Mouse (Mus musculus) cerebellum, postnatal 14 days (tissue): Measurements from ENCODE around the gene Galns.
"Not testable (repeated sequence)": the region's sequence is repeated elsewhere in the genome, so short reads cannot be mapped to it uniquely, and the experiment has no call there.

Experiments
- DNase-seq, 2 experiments: peaks; one replicate each; pipeline ENCODE4 v3.0.0; 2021; ENCODE audit warnings: mixed read lengths in 2 of 2

Gene Galns

DNA sequence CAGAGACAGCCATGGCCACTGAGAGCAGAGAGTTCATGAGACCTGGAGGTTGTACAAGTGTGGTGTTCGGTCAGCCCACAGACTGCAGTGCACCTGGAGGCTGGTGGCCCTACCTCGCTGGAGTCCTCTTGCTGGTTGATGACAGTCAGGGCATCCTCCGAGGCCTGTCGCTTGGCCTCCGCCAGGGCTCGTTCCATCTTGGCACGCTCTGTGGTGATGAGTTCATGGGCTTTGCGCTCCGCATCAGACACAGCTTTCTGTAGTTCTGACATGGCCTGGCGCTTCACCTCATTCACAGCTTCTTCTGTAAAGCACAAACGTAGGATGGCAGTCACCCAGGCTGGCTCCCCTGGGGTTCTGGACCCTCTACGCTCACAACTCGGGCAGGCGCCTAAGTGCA lies 21.9 kb upstream of the Galns start:
- DNase-seq, result peak; percentile 47 to 58

DNA sequence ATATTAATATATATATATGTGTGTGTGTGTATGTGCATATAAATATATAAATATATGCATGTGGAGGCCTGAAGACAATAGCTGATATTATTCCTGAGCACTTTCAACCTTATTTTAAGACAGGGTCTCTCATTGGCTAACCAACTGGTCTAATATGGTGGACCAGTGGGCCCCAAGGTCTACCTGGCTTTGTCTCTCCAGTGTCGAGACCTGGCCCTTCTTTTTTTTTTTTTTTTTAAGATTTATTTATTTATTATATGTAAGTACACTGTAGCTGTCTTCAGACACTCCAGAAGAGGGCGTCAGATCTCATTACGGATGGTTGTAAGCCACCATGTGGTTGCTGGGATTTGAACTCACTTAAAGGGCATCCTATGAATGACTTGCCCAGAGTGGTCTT lies 20.9 kb upstream of the Galns start:
- DNase-seq, result not testable (repeated sequence)

GRCm38 (mm10) chr8:122630696-122631095 lies 19.4 kb upstream of the Galns start:
- peak in 1 of 2 experiments; percentile 59 for DNase-seq

- DNase-seq, result no peak
These were observed 18.1 kb upstream of the Galns start for GRCm38 (mm10) chr8:122629388-122629787.

DNA sequence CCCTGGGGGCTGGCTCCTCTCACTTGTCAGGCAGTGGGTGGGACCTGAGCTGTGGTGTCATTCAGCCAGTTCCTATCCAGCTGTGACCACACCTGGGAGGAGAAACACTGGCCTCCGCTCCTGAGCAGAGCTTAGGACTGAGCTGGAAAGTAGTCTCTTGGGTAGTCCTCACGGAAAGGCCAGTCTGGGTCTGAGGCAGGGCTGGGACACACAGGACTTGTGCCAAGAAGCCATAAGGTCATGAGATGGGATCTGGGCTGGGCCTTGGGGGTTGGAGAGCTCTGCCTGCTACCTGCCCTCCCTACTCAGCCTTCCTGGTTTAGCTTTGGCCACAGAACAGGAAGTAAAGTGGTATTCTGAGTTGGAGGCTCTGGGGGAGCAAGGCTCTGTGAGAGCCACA lies 15.6 kb upstream of the Galns start:
- no peak for DNase-seq

- no peak for DNase-seq
These were observed 14.5 kb upstream of the Galns start for GRCm38 (mm10) chr8:122625811-122626210.

DNA sequence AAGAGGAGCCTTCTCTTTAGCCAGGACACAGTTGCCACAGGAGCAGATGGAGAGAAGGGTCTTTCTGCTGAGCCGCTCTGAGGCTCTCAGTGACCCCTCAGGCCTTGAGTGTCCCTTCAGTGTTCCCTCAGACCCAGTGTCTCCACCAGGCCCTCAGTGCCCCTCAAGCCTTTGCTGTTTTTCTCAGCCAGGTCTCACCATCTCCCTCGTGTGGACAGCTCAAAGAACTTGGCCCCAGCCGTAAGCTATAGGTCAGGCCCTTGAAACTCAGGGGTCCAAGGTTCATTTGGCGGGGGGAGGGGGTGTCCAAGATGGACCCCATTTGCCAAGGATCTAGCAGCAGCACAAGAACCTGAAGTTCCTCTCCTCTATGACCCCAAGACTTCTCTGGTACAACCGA lies 13.4 kb upstream of the Galns start:
- DNase-seq, result no peak

GRCm38 (mm10) chr8:122623844-122624642 lies 12.8 kb upstream of the Galns start:
- no peak for DNase-seq

DNA sequence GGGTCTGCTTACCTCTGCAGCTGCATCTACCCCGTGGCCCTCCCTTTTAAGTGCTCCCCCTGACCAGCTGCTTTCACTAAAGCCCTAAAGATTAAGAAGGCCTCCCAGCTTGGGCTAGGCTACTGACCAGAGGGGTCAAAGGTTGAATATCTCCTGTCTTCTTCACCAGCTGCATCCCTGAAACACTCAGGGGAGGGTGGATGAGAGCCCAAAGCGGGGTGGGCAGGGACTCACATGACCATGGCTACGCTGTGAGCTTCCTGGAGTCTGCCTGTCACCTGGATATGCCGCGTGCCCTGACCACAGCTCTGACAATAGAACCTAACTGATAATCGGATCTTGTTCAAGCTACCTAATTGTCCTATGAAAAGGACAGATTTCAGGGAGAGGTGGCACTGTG lies 11.5 kb upstream of the Galns start, which contains the start of gene Pabpn1l:
Gene Pabpn1l, minus strand, starts transcription at position 13 of the 400 bp plus-strand sequence.
- DNase-seq, result no peak

DNA sequence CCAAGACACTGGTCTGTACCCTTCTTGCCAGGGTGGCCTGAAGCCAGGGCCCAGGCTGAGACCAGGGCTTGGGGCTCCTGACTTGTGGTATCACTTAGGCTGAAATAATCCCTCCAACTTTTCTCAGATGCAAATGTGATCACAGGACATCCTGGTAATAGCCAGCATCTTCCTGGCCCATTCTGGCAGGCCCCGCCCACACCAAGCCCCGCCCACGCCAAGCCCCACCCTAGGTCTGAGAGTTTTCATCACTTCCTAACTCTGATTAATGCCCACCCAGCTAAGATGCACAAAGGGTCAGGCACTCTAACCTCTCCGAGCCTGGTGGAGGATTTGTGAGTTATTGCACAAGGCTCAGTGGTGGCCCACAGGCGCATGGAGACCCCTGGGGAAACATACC lies 9.2 kb upstream of the Galns start:
- DNase-seq, result no peak

DNA sequence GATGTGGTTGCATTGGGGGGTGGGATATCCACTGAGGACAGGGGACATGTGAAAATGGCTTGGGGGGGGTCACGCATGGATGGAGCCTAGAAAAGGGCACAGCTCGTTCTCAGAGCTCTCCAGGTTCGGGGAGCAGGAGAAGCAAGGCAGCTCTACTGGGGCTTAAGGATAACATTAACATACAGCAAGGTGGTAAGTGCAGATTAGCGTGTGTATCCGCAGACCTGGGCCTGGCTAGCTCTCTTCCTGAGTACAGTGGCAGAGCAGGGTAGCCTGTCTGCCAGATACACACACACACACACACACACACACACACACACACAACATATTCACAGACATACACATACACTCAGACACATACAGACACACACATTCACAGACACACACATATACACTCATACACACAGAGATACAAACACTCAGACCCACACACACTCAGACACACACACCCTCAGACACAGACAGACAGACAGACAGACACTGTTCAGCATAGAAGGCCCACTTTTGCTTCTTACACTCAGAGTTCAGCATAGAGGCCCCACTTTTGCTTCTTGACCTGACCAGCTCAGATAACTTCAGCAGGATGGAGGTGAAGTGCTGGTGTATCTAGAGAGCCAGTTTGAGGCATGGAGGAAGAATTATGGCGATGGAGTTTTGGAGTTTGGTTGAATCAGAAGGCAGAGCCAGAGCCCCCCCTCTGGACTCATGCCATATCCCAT lies 7.6 kb upstream of the Galns start:
- DNase-seq, result no peak

DNA sequence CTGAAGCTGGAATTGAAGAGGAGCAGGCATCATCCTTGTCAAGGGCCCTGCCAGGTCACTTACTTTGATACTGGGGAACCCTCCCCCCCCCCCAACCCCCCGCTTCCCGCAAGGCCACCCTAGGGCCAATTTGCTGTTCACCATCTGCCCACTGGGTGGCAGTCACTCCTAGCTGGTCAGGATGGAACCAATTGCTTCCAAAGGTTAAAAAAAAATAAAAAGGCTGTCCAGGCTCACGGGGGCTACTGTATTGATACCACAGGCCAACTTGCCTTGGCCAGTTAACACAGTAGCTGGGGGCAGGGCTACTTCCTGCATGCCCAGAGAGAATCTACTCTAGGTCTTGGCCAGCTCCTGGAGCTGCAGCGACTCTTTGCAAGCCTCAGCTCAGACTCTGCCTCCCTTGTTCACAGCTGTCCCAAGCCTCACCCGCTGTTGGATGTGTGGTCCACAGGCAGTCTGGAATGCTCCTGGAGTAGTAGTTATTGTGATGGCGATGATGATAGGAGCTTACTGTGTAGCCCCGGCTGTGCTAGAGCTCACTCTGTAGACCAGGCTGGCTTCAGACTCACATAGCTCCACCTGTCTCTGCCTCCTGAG lies 6.8 kb upstream of the Galns start:
- DNase-seq, result peak; percentile 90 to 95

DNA sequence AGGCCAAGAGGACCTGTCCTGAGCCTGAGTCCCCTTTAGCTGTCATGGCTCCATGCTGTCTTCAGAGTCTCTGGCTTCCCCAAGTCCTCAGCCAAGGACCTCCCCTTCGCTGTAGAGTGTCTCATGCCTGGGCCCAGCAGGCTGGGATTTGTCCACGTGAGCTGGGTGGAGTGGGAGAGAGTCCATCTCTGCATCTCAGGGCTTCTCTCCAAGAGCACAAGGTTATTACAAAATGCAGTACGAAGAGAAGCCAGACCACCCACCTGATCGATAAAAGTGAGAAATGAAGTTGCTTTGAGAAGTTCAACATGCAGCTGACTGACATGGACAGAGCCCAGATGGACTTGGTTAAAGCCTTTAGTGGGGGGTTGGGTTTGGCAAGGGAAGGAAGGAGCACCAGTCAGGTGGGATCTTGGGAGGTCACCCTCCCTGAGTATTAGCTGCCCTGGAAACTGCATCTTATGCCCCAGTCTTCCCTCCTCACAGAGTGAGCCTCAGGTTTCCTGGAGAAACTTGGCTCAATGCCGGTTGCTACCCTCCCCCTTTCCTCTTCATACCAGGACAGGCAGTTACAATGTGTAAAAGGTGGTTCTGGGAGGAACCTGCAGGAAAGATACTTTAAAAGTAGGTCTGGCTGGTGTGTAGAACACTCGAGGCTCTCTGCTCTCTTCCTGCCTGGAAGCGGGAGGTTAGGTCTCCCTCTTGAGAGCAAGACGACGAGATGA lies 5.1 kb upstream of the Galns start:
- no peak for DNase-seq

DNA sequence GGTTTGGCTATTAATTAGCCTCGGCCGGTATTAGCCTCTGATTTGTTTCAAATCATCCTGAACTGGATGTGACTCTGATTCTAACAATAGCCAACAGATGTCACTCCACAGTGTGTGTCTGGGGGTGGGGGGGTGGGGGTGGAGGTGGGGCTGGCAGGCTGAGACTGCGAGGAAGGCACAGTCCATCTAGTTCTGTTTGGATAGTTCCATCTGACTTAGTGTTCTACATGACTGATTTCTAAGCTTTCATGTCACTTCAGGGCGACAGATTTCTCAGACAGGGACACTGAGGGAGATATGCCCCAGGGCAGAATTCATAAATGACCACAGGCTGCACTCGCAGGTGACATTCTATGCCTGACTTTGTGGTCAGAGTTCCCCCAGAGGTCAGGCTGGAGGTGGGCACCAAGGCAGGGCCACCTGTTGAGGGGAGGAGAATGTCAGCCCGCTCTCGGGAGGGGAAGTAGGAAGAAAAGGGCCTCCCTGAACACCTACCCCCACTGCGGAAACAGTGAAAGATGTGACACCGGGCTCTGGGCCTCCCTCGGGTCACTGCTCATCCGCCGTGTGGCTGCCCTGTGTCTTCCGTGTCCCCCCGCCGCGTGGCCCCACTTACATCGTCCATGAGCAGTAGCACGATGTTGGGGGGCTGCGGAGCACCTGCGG lies 518 bp downstream of the Galns start:
- DNase-seq, result no peak

- DNase-seq, result no peak
These were observed 1.1 kb downstream of the Galns start for GRCm38 (mm10) chr8:122610209-122610608.

GRCm38 (mm10) chr8:122606810-122607209 lies 4.5 kb downstream of the Galns start:
- no peak for DNase-seq

GRCm38 (mm10) chr8:122605367-122605766 lies 5.9 kb downstream of the Galns start:
- no peak for DNase-seq

- no peak for DNase-seq
These were observed 6.6 kb downstream of the Galns start for GRCm38 (mm10) chr8:122604640-122605039.

DNA sequence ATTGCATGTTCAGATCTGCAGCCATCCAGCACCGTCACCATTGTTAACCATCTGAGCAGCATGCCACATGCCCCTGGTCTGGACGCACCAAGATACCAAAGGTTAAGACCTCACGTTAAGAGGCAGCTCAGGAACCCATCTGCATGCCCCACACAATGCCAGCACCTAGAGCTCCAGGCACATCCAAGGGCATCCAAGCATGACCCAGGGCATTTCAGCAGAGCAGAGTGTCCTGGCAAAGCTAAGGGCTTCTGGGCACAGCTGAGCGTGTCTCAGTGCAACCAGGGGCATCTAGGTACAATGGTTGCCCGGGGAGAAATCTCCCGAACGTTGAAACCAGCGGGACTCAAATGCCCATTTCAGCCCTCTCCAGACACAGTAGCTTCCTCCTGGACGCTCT lies 10.6 kb downstream of the Galns start:
- DNase-seq, result no peak

GRCm38 (mm10) chr8:122596031-122596430 lies 15.2 kb downstream of the Galns start:
- no peak for DNase-seq

- DNase-seq, result peak; percentile 59 to 70
These were observed 17.3 kb downstream of the Galns start for GRCm38 (mm10) chr8:122593783-122594507.

- DNase-seq, result no peak
These were observed 18.0 kb downstream of the Galns start for GRCm38 (mm10) chr8:122593240-122593639.
